Mouse (Mus musculus) embryonic fibroblast, embryonic 13.5 days (primary cell): ENCODE data around the gene Gm10188.

Experiments
- CTCF ChIP-seq: IDR thresholded peaks from 2 replicates; pipeline ENCODE4 v1.5.1; 2011; ENCODE audit warnings: mild to moderate bottlenecking, control low read depth, low read length, moderate library complexity, borderline replicate concordance; ENCODE audit not compliant: insufficient read depth
- POLR2A ChIP-seq: IDR thresholded peaks from 2 replicates; pipeline ENCODE4 v1.6.1; 2011; ENCODE audit warnings: low read depth, mild to moderate bottlenecking, control low read depth, low read length, moderate library complexity

DNA sequence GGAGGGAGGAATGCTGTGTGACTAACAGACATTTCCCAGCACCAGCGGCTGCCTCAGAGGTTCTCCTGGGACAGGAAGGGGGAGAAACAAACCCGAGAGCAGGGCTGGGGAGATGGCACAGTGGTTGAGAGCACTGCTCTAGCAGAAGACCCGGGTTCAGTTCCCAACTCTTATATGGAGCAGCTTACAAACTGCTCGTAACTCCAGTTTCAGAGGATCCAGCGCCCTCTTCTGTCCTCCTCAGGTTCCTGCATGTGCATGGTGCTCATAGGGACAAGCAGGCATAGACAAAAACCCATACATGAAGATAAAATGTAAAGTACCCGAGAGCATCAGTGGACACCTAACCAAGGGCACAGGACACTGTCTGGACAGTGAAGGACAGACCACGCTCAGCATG, 18.6 kb downstream of the Gm10188 start:
- peak; percentile 49; the same call in 1 of the 2 replicates for TF ChIP-seq CTCF
- TF ChIP-seq POLR2A: no peak
